Mouse (Mus musculus) kidney, adult 2 months (tissue): ENCODE measurements at regions not wholly inside any gene's neighbourhood (a gene's known extent, or its start where the extent isn't known, plus 50 kb on each side); places are given as distances from the start of the nearest gene placed in this dataset.

Experiments used
- DNase-seq: peaks from one replicate; pipeline ENCODE4 v3.0.0; 2021
- H3K27ac ChIP-seq: fragments of 200-500 bp; 2 replicates; pipeline ENCODE4 v1.5.1; 2012; ENCODE audit warnings: low read depth, low read length, control low read depth, inconsistent platforms; ENCODE audit not compliant: insufficient read depth
- H3K27me3 ChIP-seq: fragments of 200-500 bp; replicated peaks from 2 replicates; pipeline ENCODE4 v1.6.1; 2012; ENCODE audit warnings: mild to moderate bottlenecking, moderate library complexity, low read length, inconsistent platforms; ENCODE audit not compliant: control insufficient read depth, insufficient read depth
- H3K36me3 ChIP-seq: fragments of 200-500 bp; 2 replicates; pipeline ENCODE4 v1.6.1; 2012; ENCODE audit warnings: mild to moderate bottlenecking, moderate library complexity, low read length, inconsistent platforms; ENCODE audit not compliant: control insufficient read depth, insufficient read depth
- H3K4me1 ChIP-seq: fragments of 200-500 bp; 2 replicates; pipeline ENCODE4 v1.6.1; 2011; ENCODE audit warnings: low read length; ENCODE audit not compliant: control insufficient read depth, insufficient read depth
- H3K4me3 ChIP-seq: fragments of 200-500 bp; 2 replicates; pipeline ENCODE4 v1.5.1; 2011; ENCODE audit warnings: mild to moderate bottlenecking, low read depth, low read length, control low read depth; ENCODE audit not compliant: insufficient read depth
- CTCF ChIP-seq: fragments of 200-500 bp; conservative IDR thresholded peaks from 2 replicates; pipeline ENCODE4 v1.5.1; 2011; ENCODE audit warnings: low read depth, mild to moderate bottlenecking, control low read depth, low read length, moderate library complexity, mixed read lengths; ENCODE audit not compliant: insufficient read depth, insufficient read length
- POLR2A ChIP-seq: fragments of 200-500 bp; IDR thresholded peaks from one replicate; pipeline ENCODE4 v1.6.1; 2011; ENCODE audit warnings: low read depth, low read length, control low read depth
- WGBS: fragments of 180-500 bp; shearing (Covaris S2); methylation state at CpG from one replicate; pipeline ENCODE4 v1.1.7; 2018; 5-methylcytosine and 5-hydroxymethylcytosine counted together

GRCm38 (mm10) chr13:37176526-37176925 is 126.5 kb upstream of the F13a1 start:
- Histone ChIP-seq H3K4me1 (no peaks in the 10 kb centered on the region), H3K27ac (no peak overlapping the region), H3K27me3 (no peaks in the 10 kb centered on the region), H3K4me3 (no peak overlapping the region), H3K36me3 (no peaks in the 10 kb centered on the region)
- DNase-seq = no peak
- no peak for TF ChIP-seq CTCF
- TF ChIP-seq POLR2A = no peak
- WGBS = 88% methylated on average over 1 of the region's 1 CpGs

- Histone ChIP-seq H3K27me3 (no peaks in the 10 kb centered on the region), H3K4me1 (no peaks in the 10 kb centered on the region), H3K4me3 (no peak overlapping the region), H3K27ac (no peak overlapping the region), H3K36me3 (no peaks in the 10 kb centered on the region)
- TF ChIP-seq POLR2A = no peak
- TF ChIP-seq CTCF = no peak
- DNase-seq = no peak
- 91% methylated on average over 8 of the region's 8 CpGs for WGBS
Measured at GRCm38 (mm10) chr13:37175997-37176396, 126.0 kb upstream of the F13a1 start.

- 81% methylated on average over 4 of the region's 4 CpGs for WGBS
- Histone ChIP-seq H3K4me1 (no peaks in the 10 kb centered on the region), H3K36me3 (no peaks in the 10 kb centered on the region)
Measured at GRCm38 (mm10) chr13:37158831-37159522, 108.9 kb upstream of the F13a1 start.

GRCm38 (mm10) chr13:37157808-37158207 is 107.8 kb upstream of the F13a1 start:
- H3K4me1 ChIP-seq = no peaks in the 10 kb centered on the region
- no peak overlapping the region for H3K4me3 ChIP-seq
- no peak for DNase-seq
- H3K27ac ChIP-seq = no peak overlapping the region
- 84% methylated on average over 3 of the region's 3 CpGs for WGBS
- TF ChIP-seq POLR2A (no peak), CTCF (no peak)
- H3K27me3 ChIP-seq = no peaks in the 10 kb centered on the region
- no peaks in the 10 kb centered on the region for H3K36me3 ChIP-seq

More at GRCm38 (mm10) chr13:37158831-37159522, 108.9 kb upstream of the F13a1 start:
- no peak for TF ChIP-seq CTCF
- TF ChIP-seq POLR2A = no peak
- Histone ChIP-seq H3K27ac (no peak overlapping the region), H3K27me3 (no peaks in the 10 kb centered on the region), H3K4me3 (no peak overlapping the region)
- DNase-seq = no peak

- Histone ChIP-seq H3K27me3 (no peaks in the 10 kb centered on the region), H3K27ac (no peak overlapping the region), H3K4me1 (no peaks in the 10 kb centered on the region), H3K4me3 (no peak overlapping the region), H3K36me3 (no peaks in the 10 kb centered on the region)
- 58% methylated on average over 4 of the region's 4 CpGs for WGBS
- no peak for DNase-seq
- TF ChIP-seq POLR2A (no peak), CTCF (no peak)
Measured at GRCm38 (mm10) chr13:37151835-37152516, 101.9 kb upstream of the F13a1 start.

GRCm38 (mm10) chr13:37149961-37150360 is 99.9 kb upstream of the F13a1 start:
- Histone ChIP-seq H3K4me3 (no peak overlapping the region), H3K27ac (no peak overlapping the region), H3K4me1 (no peaks in the 10 kb centered on the region), H3K27me3 (no peaks in the 10 kb centered on the region), H3K36me3 (no peaks in the 10 kb centered on the region)
- TF ChIP-seq POLR2A = no peak
- no peak for TF ChIP-seq CTCF
- no peak for DNase-seq
- 84% methylated on average over 1 of the region's 1 CpGs for WGBS

GRCm38 (mm10) chr13:37149066-37149781 is 99.2 kb upstream of the F13a1 start:
- H3K27me3 ChIP-seq = no peaks in the 10 kb centered on the region
- H3K36me3 ChIP-seq = no peaks in the 10 kb centered on the region
- TF ChIP-seq POLR2A (no peak), CTCF (no peak)
- 81% methylated on average over 3 of the region's 3 CpGs for WGBS
- DNase-seq = no peak
- no peak overlapping the region for H3K4me3 ChIP-seq
- no peak overlapping the region for H3K27ac ChIP-seq
- no peaks in the 10 kb centered on the region for H3K4me1 ChIP-seq
